Mouse (Mus musculus) forebrain, embryonic 14.5 days (tissue): ENCODE results near the gene Tbc1d22b. TPM values are rescaled to one million over a fixed set of nuclear protein-coding genes. Genes with fewer than 3 reads are reported as not detected.
"Not testable (repeated sequence)": the region's sequence is repeated elsewhere in the genome, so short reads cannot be mapped to it uniquely, and the experiment has no call there.

Experiments used
- ATAC-seq: fragments of 200-750 bp; cut with Nextera tagmentation; 2 replicates; pipeline ENCODE4 v1.8.0; 2017; ENCODE audit warnings: mild to moderate bottlenecking, moderate library complexity
- DNase-seq: peaks from one replicate; pipeline ENCODE4 v3.0.0-alpha.2; 2015; ENCODE audit warnings: low spot score
- H3K27ac ChIP-seq: fragments of 300-500 bp; sonication (generic); 2 replicates; pipeline ENCODE4 v1.5.1; 2014; ENCODE audit warnings: low read depth, mild to moderate bottlenecking, control low read depth, low read length, moderate library complexity
- H3K27me3 ChIP-seq: fragments of 300-500 bp; sonication (generic); replicated peaks from 2 replicates; pipeline ENCODE4 v1.6.1; 2014; ENCODE audit warnings: low read length, control low read depth, mixed read lengths; ENCODE audit not compliant: control insufficient read depth, insufficient read depth
- H3K36me3 ChIP-seq: fragments of 300-500 bp; sonication (generic); 2 replicates; pipeline ENCODE4 v1.6.1; 2014; ENCODE audit warnings: low read length, control low read depth; ENCODE audit not compliant: control insufficient read depth, insufficient read depth
- H3K4me1 ChIP-seq: fragments of 300-500 bp; sonication (generic); 2 replicates; pipeline ENCODE4 v1.6.1; 2014; ENCODE audit warnings: antibody characterized with exemption, low read length, control low read depth; ENCODE audit not compliant: control insufficient read depth, insufficient read depth
- H3K4me2 ChIP-seq: fragments of 300-500 bp; sonication (generic); 2 replicates; pipeline ENCODE4 v1.6.1; 2014; ENCODE audit warnings: mild to moderate bottlenecking, control low read depth, low read length
- H3K4me3 ChIP-seq: fragments of 300-500 bp; sonication (generic); 2 replicates; pipeline ENCODE4 v1.5.1; 2014; ENCODE audit warnings: low read depth, low read length, control low read depth
- H3K9ac ChIP-seq: fragments of 300-500 bp; sonication (generic); 2 replicates; pipeline ENCODE4 v1.6.1; 2014; ENCODE audit warnings: mild to moderate bottlenecking, low read length, control low read depth, moderate library complexity
- H3K9me3 ChIP-seq: fragments of 300-500 bp; sonication (generic); replicated peaks from 2 replicates; pipeline ENCODE4 v1.6.1; 2016; ENCODE audit warnings: low read length, control low read depth, mixed read lengths; ENCODE audit not compliant: control insufficient read depth
- WGBS: fragments of 180-500 bp; shearing (Covaris S2); extraction: QIAGEN DNeasy Blood & Tissue Kit; methylation state at CpG from one replicate; pipeline ENCODE4 v1.1.7; 2014; 5-methylcytosine and 5-hydroxymethylcytosine counted together
- polyA plus RNA-seq: library from polyadenylated mRNA; unstranded; fragments of >200 nt; fragmentation: Nextera tagmentation; extraction: Ambion mirVana; gene quantifications from 2 replicates; pipeline ENCODE4 v1.2.1, GENCODE M21; 2014

Tbc1d22b gene
- polyA plus RNA-seq, 1 experiment from 2014 or later, result 18.4 TPM

- Histone ChIP-seq H3K27me3 (no peaks in the 10 kb centered on the region), H3K9ac (no peak overlapping the region), H3K36me3 (peaks cover 43% of the 10 kb centered on the region), H3K9me3 (no peaks in the 10 kb centered on the region), H3K4me1 (no peaks in the 10 kb centered on the region), H3K4me2 (no peak overlapping the region), H3K27ac (no peak overlapping the region), H3K4me3 (no peak overlapping the region)
- ATAC-seq (0 out of 2 replicates have a peak, but pooled peaks have one; percentile 29), DNase-seq (no peak)
- WGBS, result 75% methylated on average over 13 of the region's 13 CpGs
Measured at GRCm38 (mm10) chr17:29596771-29597132, 47.2 kb downstream of the Tbc1d22b start.

GRCm38 (mm10) chr17:29599051-29599450 lies 49.5 kb downstream of the Tbc1d22b start:
- 92% methylated on average over 14 of the region's 14 CpGs for WGBS
- Histone ChIP-seq H3K27ac (no peak overlapping the region), H3K9me3 (no peaks in the 10 kb centered on the region), H3K9ac (no peak overlapping the region), H3K4me3 (no peak overlapping the region), H3K4me2 (no peak overlapping the region), H3K4me1 (no peaks in the 10 kb centered on the region), H3K27me3 (no peaks in the 10 kb centered on the region), H3K36me3 (peaks cover 49% of the 10 kb centered on the region)
- DNase-seq, result no peak
- no peak for ATAC-seq

- H3K4me1 ChIP-seq, result no peaks in the 10 kb centered on the region
- H3K27me3 ChIP-seq, result no peaks in the 10 kb centered on the region
- 88% methylated on average over 8 of the region's 8 CpGs for WGBS
- no peak overlapping the region for H3K4me2 ChIP-seq
- peaks cover 46% of the 10 kb centered on the region for H3K36me3 ChIP-seq
- H3K9ac ChIP-seq, result no peak overlapping the region
- no peak overlapping the region for H3K27ac ChIP-seq
- ATAC-seq (no peak), DNase-seq (no peak)
- H3K9me3 ChIP-seq, result no peaks in the 10 kb centered on the region
- H3K4me3 ChIP-seq, result no peak overlapping the region
Measured at GRCm38 (mm10) chr17:29599537-29599936, 50.0 kb downstream of the Tbc1d22b start.

- Histone ChIP-seq H3K9ac (no peak overlapping the region), H3K4me3 (no peak overlapping the region), H3K4me1 (no peaks in the 10 kb centered on the region), H3K27me3 (no peaks in the 10 kb centered on the region), H3K27ac (no peak overlapping the region), H3K9me3 (no peaks in the 10 kb centered on the region), H3K36me3 (peaks cover 37% of the 10 kb centered on the region), H3K4me2 (no peak overlapping the region)
- no peak for ATAC-seq
- no peak for DNase-seq
- 79% methylated on average over 4 of the region's 4 CpGs for WGBS
Measured at GRCm38 (mm10) chr17:29601391-29601790, 51.8 kb downstream of the Tbc1d22b start.

GRCm38 (mm10) chr17:29603283-29603682 lies 53.7 kb downstream of the Tbc1d22b start:
- H3K27me3 ChIP-seq, result no peaks in the 10 kb centered on the region
- no peaks in the 10 kb centered on the region for H3K9me3 ChIP-seq
- H3K4me3 ChIP-seq, result no peak overlapping the region
- H3K9ac ChIP-seq, result no peak overlapping the region
- peak; percentile 54; the same call in 1 of the 2 replicates for ATAC-seq
- WGBS, result 24% methylated on average over 6 of the region's 6 CpGs
- H3K36me3 ChIP-seq, result peaks cover 38% of the 10 kb centered on the region
- no peaks in the 10 kb centered on the region for H3K4me1 ChIP-seq
- DNase-seq, result peak; percentile 88
- H3K4me2 ChIP-seq, result no peak overlapping the region
- H3K27ac ChIP-seq, result no peak overlapping the region

- H3K4me2 ChIP-seq, ATAC-seq, H3K9me3 ChIP-seq, H3K9ac ChIP-seq, H3K27me3 ChIP-seq, H3K36me3 ChIP-seq, DNase-seq, H3K27ac ChIP-seq, H3K4me3 ChIP-seq: not testable (repeated sequence)
- H3K4me1 ChIP-seq, result peaks cover 18% of the 10 kb centered on the region
- 91% methylated on average over 5 of the region's 5 CpGs for WGBS
Measured at GRCm38 (mm10) chr17:29613453-29613852, 63.9 kb downstream of the Tbc1d22b start.

- H3K4me1 ChIP-seq, result peaks cover 18% of the 10 kb centered on the region
- H3K27me3 ChIP-seq, result no peaks in the 10 kb centered on the region
- peak within 1 kb of the TSS; percentile 99 for H3K9ac ChIP-seq
- DNase-seq (peak; percentile 97), ATAC-seq (peak; percentile 96)
- H3K4me2 ChIP-seq, result peak within 1 kb of the TSS; percentile 76
- WGBS, result 1% methylated on average over 52 of the region's 52 CpGs
- peaks cover 13% of the 10 kb centered on the region for H3K36me3 ChIP-seq
- peak within 1 kb of the TSS; percentile 97 for H3K4me3 ChIP-seq
- no peaks in the 10 kb centered on the region for H3K9me3 ChIP-seq
- peak within 1 kb of the TSS; percentile 96 for H3K27ac ChIP-seq
Measured at GRCm38 (mm10) chr17:29614115-29615023, 64.8 kb downstream of the Tbc1d22b start, which contains the start of the genes Rnf8 and Gm28043. Rnf8 (plus strand) TSS chr17:29614790. Gm28043 (plus strand) TSS chr17:29614876.

- peak; percentile 63 for ATAC-seq
- peak overlapping the region; percentile 99 for H3K9ac ChIP-seq
- H3K4me3 ChIP-seq, result peak overlapping the region; percentile 97
- peaks cover 21% of the 10 kb centered on the region for H3K36me3 ChIP-seq
- WGBS, result under 1% methylated on average over 41 of the region's 43 CpGs
- no peaks in the 10 kb centered on the region for H3K9me3 ChIP-seq
- H3K4me1 ChIP-seq, result peaks cover 18% of the 10 kb centered on the region
- H3K27me3 ChIP-seq, result no peaks in the 10 kb centered on the region
- H3K27ac ChIP-seq, result peak overlapping the region; percentile 96
- peak; percentile 33 for DNase-seq
- peak overlapping the region; percentile 76 for H3K4me2 ChIP-seq
Measured at GRCm38 (mm10) chr17:29615024-29615551, 65.5 kb downstream of the Tbc1d22b start.

- DNase-seq, result peak; percentile 49
- Histone ChIP-seq H3K9ac (peak overlapping the region; percentile 99), H3K36me3 (peaks cover 22% of the 10 kb centered on the region), H3K4me2 (peak overlapping the region; percentile 76), H3K9me3 (no peaks in the 10 kb centered on the region), H3K27me3 (no peaks in the 10 kb centered on the region), H3K4me3 (peak overlapping the region; percentile 97), H3K27ac (peak overlapping the region; percentile 96; the same call in 1 of the 2 replicates), H3K4me1 (peaks cover 18% of the 10 kb centered on the region)
- WGBS, result 4% methylated on average over 4 of the region's 4 CpGs
- ATAC-seq, result no peak
Measured at GRCm38 (mm10) chr17:29615616-29616015, 66.0 kb downstream of the Tbc1d22b start.
